Mouse (Mus musculus) lung, postnatal 0 days (tissue): ENCODE results near the gene Ccdc57.

Experiments
- CTCF ChIP-seq: IDR thresholded peaks from 2 replicates; pipeline ENCODE4 v1.5.1; 2016; ENCODE audit warnings: antibody characterized with exemption, mild to moderate bottlenecking
- EP300 ChIP-seq: IDR thresholded peaks from 2 replicates; pipeline ENCODE4 v1.6.1; 2016; ENCODE audit warnings: antibody characterized with exemption, mild to moderate bottlenecking, control low read depth

- no peak for TF ChIP-seq CTCF
- no peak for TF ChIP-seq EP300
These were observed 38.6 kb upstream of the Ccdc57 start for GRCm38 (mm10) chr11:120971237-120971636.
